Mouse (Mus musculus) E14TG2a.4 (cell line): Measurements from ENCODE around the gene Srd5a1.

ENCODE experiments used
- H3K27me3 ChIP-seq: 2 replicates; pipeline ENCODE4 v1.6.1; 2014; ENCODE audit warnings: low read length, control low read depth; ENCODE audit not compliant: insufficient read depth
- H3K36me3 ChIP-seq: 2 replicates; pipeline ENCODE4 v1.6.1; 2014; ENCODE audit warnings: low read length, control low read depth; ENCODE audit not compliant: insufficient read depth
- H3K4me1 ChIP-seq: replicated peaks from 2 replicates; pipeline ENCODE4 v1.6.1; 2014; ENCODE audit warnings: low read depth, low read length, control low read depth
- H3K4me3 ChIP-seq: replicated peaks from 2 replicates; pipeline ENCODE4 v1.5.1; 2014; ENCODE audit warnings: mild to moderate bottlenecking, low read length
- H3K9me3 ChIP-seq: 2 replicates; pipeline ENCODE4 v1.6.1; 2014; ENCODE audit warnings: low read length, control low read depth
- CTCF ChIP-seq: conservative IDR thresholded peaks from 2 replicates; pipeline ENCODE4 v1.5.1; 2014; ENCODE audit warnings: low read length
- NANOG ChIP-seq: IDR thresholded peaks from 2 replicates; pipeline ENCODE4 v1.6.1; 2014; ENCODE audit warnings: borderline replicate concordance, low read length, mixed read lengths
- POU5F1 ChIP-seq: IDR thresholded peaks from 2 replicates; pipeline ENCODE4 v1.6.1; 2014; ENCODE audit warnings: low read length, borderline replicate concordance

Gene Srd5a1

DNA sequence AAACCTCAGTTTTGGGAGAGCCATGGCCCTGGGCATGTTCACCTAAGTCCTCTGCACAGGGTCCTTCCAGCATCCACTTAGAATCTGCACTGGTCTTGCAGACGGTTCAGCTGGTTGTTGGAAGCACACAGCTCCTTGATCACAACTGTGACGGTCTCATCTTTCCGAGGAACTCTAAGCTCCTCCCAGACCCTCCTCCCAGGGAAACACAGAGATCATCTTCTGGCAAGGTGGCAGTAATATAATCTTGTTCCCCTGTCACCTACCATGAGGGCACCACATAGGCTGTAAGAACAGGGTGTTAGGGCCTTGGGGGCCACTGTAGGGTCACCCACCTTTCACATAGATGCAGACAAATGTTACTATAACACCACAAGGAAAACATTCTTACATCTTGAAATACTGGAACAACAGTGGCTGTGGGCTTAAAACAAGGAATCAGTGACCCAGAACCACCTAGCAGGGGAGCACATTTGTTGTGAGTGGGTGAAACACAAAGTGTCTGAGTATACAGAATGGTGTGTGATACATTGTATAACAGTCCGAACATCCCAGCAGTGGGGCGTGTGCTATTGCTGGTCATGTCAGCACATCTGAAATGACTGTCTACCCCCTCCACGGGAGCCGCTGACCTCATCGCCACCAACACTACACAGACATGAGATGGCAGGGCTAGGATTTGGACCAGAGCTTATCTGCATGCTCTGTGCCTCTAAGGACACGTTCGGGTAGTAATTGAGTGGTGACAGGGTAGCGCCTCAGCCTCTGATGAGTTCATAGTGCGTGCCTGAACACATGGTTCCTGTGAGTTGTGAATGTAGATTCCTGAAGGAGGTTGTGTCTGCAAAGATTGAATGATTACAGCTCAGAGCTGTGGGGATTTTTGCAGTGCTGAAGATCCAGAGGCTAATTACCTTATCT is 48.3 kb downstream of the Srd5a1 start:
- Histone ChIP-seq H3K36me3 (no peaks in the 10 kb centered on the region), H3K9me3 (no peaks in the 10 kb centered on the region), H3K4me3 (no peak overlapping the region), H3K4me1 (no peaks in the 10 kb centered on the region), H3K27me3 (no peaks in the 10 kb centered on the region)
- TF ChIP-seq CTCF = no peak
- TF ChIP-seq POU5F1 = no peak
- TF ChIP-seq NANOG = no peak

DNA sequence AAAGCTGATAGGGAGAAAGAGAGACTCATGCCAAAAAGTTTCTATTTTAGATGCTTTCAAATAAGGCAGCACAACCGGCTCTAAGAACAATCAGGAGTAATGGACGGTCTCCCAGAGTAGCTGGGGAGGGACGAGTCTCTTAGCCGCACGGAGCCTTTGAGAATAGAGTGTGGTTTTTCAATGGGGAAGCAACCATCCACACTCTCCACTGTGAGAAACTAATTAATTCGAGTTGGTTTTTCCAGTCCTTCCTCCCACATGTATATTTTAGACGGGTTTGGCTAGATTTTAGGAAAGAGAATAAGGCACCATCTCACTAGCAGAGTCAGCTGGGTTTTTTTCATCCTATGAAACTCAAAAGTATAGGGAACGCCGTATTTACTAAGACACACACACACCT is 49.2 kb downstream of the Srd5a1 start:
- H3K27me3 ChIP-seq = no peaks in the 10 kb centered on the region
- no peak overlapping the region for H3K4me3 ChIP-seq
- H3K36me3 ChIP-seq = no peaks in the 10 kb centered on the region
- no peak for TF ChIP-seq CTCF
- TF ChIP-seq POU5F1 = no peak
- no peak for TF ChIP-seq NANOG
- H3K9me3 ChIP-seq = peaks cover 8% of the 10 kb centered on the region; the same call in 1 of the 2 replicates
- H3K4me1 ChIP-seq = no peaks in the 10 kb centered on the region

DNA sequence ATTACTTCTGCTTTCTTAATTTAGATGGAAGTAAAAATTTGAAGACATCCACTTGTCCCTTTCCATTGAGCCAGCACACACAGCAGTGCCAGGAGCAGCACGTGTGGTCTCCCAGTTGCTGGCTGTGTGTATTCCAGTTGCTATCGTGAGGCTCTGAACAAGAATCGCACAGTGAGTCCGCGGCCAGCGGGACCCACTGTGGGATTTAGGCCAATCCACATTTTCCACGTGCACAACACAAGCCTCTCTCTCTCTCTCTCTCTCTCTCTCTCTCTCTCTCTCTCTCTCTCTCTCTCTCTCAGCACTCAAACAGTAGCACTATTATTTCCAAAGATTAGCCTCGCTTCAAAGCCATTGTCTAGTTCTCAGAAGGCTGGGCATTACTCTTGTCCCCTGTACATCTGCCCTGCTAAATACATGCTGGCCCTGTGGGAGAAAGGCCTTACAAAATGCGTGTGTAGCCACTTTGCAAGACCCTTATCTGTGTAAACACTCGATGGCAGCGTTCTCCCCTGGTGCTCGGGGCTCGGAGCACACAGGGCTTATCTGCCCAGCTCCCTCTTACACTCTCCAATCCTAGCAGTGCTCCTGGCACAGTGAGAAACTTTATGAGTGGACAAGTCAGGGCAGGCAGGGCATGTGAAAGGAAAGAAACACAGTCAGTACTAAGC is 51.8 kb downstream of the Srd5a1 start:
- peaks cover 17% of the 10 kb centered on the region for H3K4me1 ChIP-seq
- no peak overlapping the region for H3K4me3 ChIP-seq
- H3K27me3 ChIP-seq = no peaks in the 10 kb centered on the region
- no peaks in the 10 kb centered on the region for H3K36me3 ChIP-seq
- H3K9me3 ChIP-seq = peaks cover 9% of the 10 kb centered on the region; the same call in 1 of the 2 replicates
- TF ChIP-seq POU5F1 (no peak), NANOG (no peak), CTCF (no peak)

DNA sequence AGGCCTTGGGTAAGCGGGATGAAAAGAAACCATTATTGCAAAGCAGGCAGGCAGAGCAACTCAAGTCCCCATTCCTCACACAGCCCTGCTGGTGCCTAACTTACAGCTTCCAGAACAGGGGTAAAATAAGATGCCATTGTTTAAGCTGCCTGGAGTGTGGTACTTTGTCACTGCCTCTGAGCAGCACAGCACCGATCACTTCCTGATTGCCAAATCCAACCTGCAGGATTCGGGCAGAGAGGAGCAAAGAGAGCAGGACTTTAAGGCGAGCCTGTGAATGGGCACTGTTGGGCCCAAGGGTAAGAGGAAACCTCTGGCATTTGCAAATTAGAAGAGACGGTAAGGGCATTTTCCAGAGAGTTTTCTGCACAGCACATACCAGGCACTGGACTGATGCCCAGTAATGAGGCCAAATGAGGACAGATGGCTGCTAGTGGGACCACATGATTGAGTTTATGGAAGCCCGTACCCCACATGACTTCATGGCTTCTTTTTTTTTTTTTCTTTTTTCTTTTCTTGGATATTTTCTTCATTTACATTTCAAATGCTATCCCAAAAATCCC is 53.1 kb downstream of the Srd5a1 start:
- H3K4me1 ChIP-seq = peaks cover 18% of the 10 kb centered on the region
- peaks cover 9% of the 10 kb centered on the region; the same call in 1 of the 2 replicates for H3K9me3 ChIP-seq
- no peaks in the 10 kb centered on the region for H3K36me3 ChIP-seq
- H3K4me3 ChIP-seq = no peak overlapping the region
- H3K27me3 ChIP-seq = no peaks in the 10 kb centered on the region
- no peak for TF ChIP-seq POU5F1
- no peak for TF ChIP-seq NANOG
- TF ChIP-seq CTCF = no peak

DNA sequence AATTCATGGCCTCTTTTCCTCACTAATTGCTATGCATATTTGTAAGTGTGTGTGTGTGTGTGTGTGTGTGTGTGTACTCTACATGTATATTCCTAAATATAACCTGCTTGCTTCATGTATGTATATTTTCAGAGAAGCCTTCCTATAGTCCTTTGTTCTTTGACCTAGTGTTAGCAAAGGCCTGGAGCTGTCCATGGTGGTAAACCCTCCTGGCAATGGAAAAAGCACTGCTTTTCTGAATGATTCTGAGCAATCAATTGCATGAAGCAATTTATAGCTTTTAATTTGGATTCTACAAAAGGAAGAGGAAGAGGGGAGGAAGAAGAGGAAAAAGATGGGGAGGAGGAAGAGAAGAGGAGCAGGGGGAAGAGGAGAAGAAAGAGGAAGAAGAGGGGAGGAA is 54.5 kb downstream of the Srd5a1 start:
- H3K4me1 ChIP-seq = peaks cover 18% of the 10 kb centered on the region
- no peak for TF ChIP-seq NANOG
- no peak for TF ChIP-seq CTCF
- no peak for TF ChIP-seq POU5F1
- H3K36me3 ChIP-seq = no peaks in the 10 kb centered on the region
- peaks cover 9% of the 10 kb centered on the region; the same call in 1 of the 2 replicates for H3K9me3 ChIP-seq
- no peaks in the 10 kb centered on the region for H3K27me3 ChIP-seq
- H3K4me3 ChIP-seq = no peak overlapping the region

DNA sequence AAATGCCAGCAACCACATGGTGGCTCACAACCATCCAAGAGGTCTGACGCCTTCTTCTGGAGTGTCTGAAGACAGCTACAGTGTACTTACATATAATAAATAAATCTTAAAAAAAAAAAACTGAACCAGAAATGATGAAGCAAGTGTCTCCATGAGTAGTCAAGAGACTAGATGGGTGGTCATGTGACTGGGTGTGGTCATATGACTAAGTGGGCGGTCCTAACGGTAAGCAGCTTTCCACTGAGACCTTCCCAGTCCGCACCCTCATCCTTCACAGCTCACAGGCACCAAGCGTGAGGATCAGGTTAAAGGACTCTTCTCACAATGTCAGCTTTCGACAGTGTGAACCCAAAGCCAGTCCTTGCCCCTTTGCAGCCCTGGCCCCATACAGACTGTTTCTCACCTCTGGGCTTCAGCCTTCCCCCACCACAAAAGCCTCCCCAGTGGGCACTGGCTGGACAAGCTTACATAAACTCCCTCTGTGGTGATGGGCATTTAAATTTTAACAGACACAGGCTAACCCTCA is 55.2 kb downstream of the Srd5a1 start:
- peaks cover 9% of the 10 kb centered on the region; the same call in 1 of the 2 replicates for H3K9me3 ChIP-seq
- TF ChIP-seq CTCF (no peak), POU5F1 (no peak), NANOG (no peak)
- H3K36me3 ChIP-seq = no peaks in the 10 kb centered on the region
- no peaks in the 10 kb centered on the region for H3K27me3 ChIP-seq
- no peak overlapping the region for H3K4me3 ChIP-seq
- peaks cover 18% of the 10 kb centered on the region for H3K4me1 ChIP-seq

DNA sequence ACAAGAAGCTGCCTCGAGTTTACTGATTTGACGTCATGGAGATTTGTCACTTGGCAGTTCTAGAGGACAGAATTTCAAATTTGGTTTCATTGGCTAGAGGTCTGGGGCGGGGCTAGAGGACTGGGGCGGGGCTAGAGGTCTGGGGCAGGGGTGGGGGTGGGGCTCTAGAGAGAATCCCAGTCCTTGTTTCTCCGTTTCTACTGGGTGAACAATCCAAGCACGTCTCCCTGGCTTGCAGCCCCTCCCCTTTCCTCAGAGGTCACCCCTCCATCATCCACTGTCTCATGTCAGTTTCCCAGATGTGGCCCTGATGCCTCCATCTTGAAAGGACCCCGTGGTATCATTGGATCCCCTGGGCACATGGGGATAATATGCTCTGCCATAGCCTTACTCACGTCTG is 56.2 kb downstream of the Srd5a1 start:
- no peak for TF ChIP-seq POU5F1
- H3K9me3 ChIP-seq = peaks cover 9% of the 10 kb centered on the region; the same call in 1 of the 2 replicates
- H3K27me3 ChIP-seq = no peaks in the 10 kb centered on the region
- no peaks in the 10 kb centered on the region for H3K36me3 ChIP-seq
- H3K4me1 ChIP-seq = peaks cover 18% of the 10 kb centered on the region
- H3K4me3 ChIP-seq = no peak overlapping the region

DNA sequence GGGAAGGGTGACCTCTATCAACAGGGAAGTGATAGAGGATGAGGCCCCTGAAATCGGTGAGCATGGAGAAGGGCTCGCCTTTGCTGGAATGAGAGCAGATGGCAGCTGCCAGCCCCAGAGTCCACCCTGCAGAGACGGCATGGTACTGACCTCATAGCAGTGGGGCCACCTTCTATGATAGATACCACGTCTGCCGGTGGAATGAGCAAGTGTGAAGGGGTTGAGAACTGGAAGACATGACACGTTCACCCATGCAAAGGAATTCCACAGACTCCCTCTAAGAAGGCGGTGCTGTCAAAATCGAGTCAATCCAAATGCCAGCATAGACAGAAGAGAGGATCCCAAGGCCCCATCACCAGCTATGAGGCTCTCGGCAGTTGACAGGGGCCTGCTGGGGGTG is 57.0 kb downstream of the Srd5a1 start:
- TF ChIP-seq CTCF (no peak), POU5F1 (no peak), NANOG (no peak)
- Histone ChIP-seq H3K4me3 (no peak overlapping the region), H3K27me3 (no peaks in the 10 kb centered on the region), H3K36me3 (no peaks in the 10 kb centered on the region), H3K4me1 (peaks cover 18% of the 10 kb centered on the region), H3K9me3 (peaks cover 9% of the 10 kb centered on the region; the same call in 1 of the 2 replicates)
